Mouse (Mus musculus) spleen, adult 2 months (tissue): ENCODE measurements around the gene Capg.

Source experiments
- CTCF ChIP-seq: fragments of 200-500 bp; IDR thresholded peaks from 2 replicates; pipeline ENCODE4 v1.5.1; 2011; ENCODE audit warnings: mild to moderate bottlenecking, inconsistent platforms; ENCODE audit not compliant: insufficient read depth, insufficient read length, insufficient replicate concordance; ENCODE audit errors: extremely low read depth
- POLR2A ChIP-seq: fragments of 200-500 bp; IDR thresholded peaks from 2 replicates; pipeline ENCODE4 v1.6.1; 2011; ENCODE audit warnings: low read depth, low read length, inconsistent platforms

DNA sequence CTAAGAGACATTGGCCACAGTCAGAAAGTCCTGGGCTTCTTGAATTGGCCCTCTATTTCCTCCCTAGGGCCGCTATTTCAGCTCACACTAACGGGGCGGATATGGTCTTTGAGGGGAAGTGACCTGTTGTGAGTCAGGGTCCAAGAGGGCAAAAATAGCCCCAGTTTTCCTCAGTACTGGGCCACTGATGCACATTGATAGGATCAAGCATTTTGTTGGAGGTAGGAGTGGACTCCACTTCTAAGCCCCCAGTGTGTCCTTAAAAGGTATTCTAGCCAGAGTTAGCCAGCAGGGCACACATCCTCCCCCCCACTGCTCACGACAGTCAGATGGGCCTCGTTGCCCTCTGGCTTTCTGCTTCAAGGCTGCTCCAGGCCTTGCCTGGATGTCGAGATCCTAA lies 5.8 kb downstream of the Capg start:
- TF ChIP-seq CTCF (no peak), POLR2A (no peak)
